Mouse (Mus musculus) ZHBTc4 (cell line): ENCODE measurements around the gene Tmem202.

Source experiments
- DNase-seq: peaks from one replicate; pipeline ENCODE4 v3.0.0-alpha.2; 2011; ENCODE audit warnings: low read depth, low spot score

Tmem202 gene

GRCm38 (mm10) chr9:59539441-59540137 is at the start of gene Tmem202, which contains the start of gene Hexa:
Gene Tmem202, minus strand, starts transcription at chr9:59539847.
Gene Hexa, plus strand, starts transcription at chr9:59539540.
- peak; percentile 98 for DNase-seq

- peak; percentile 39 for DNase-seq
Measured at GRCm38 (mm10) chr9:59588710-59589671, 49.3 kb upstream of the Tmem202 start.

- DNase-seq: no peak
Measured at GRCm38 (mm10) chr9:59588252-59588651, 48.6 kb upstream of the Tmem202 start.

GRCm38 (mm10) chr9:59584871-59585308 is 45.2 kb upstream of the Tmem202 start:
- DNase-seq: peak; percentile 89

- DNase-seq: no peak
Measured at GRCm38 (mm10) chr9:59578505-59578867, 38.8 kb upstream of the Tmem202 start.

GRCm38 (mm10) chr9:59577844-59578504 is 38.3 kb upstream of the Tmem202 start, which contains the start of gene Celf6:
Gene Celf6, plus strand, starts transcription at chr9:59577917.
- DNase-seq: peak; percentile 98

GRCm38 (mm10) chr9:59577401-59577800 is 37.8 kb upstream of the Tmem202 start:
- DNase-seq: no peak

- no peak for DNase-seq
Measured at GRCm38 (mm10) chr9:59571852-59572251, 32.2 kb upstream of the Tmem202 start.

GRCm38 (mm10) chr9:59567111-59567510 is 27.5 kb upstream of the Tmem202 start:
- DNase-seq: peak; percentile 89

GRCm38 (mm10) chr9:59565600-59565999 is 26.0 kb upstream of the Tmem202 start:
- peak; percentile 96 for DNase-seq

GRCm38 (mm10) chr9:59553719-59554118 is 14.1 kb upstream of the Tmem202 start:
- no peak for DNase-seq

GRCm38 (mm10) chr9:59552610-59553009 is 13.0 kb upstream of the Tmem202 start:
- DNase-seq: no peak

GRCm38 (mm10) chr9:59551620-59552031 is 12.0 kb upstream of the Tmem202 start:
- peak; percentile 28 for DNase-seq

GRCm38 (mm10) chr9:59551017-59551416 is 11.4 kb upstream of the Tmem202 start:
- DNase-seq: no peak

GRCm38 (mm10) chr9:59550077-59550476 is 10.4 kb upstream of the Tmem202 start:
- DNase-seq: peak; percentile 41

GRCm38 (mm10) chr9:59548961-59549487 is 9.4 kb upstream of the Tmem202 start:
- peak; percentile 93 for DNase-seq

GRCm38 (mm10) chr9:59547869-59548268 is 8.2 kb upstream of the Tmem202 start:
- no peak for DNase-seq

GRCm38 (mm10) chr9:59544739-59545138 is 5.1 kb upstream of the Tmem202 start:
- no peak for DNase-seq

- DNase-seq: no peak
Measured at GRCm38 (mm10) chr9:59542766-59543324, 3.2 kb upstream of the Tmem202 start.

GRCm38 (mm10) chr9:59541617-59542016 is 2.0 kb upstream of the Tmem202 start:
- DNase-seq: no peak

GRCm38 (mm10) chr9:59537651-59538050 is 2.0 kb downstream of the Tmem202 start:
- no peak for DNase-seq
